Mouse (Mus musculus) right cerebral cortex, postnatal 4 days (tissue): ENCODE data around the gene Kctd21.

ENCODE experiments used
- DNase-seq: peaks from one replicate; pipeline ENCODE4 v3.0.0-alpha.2; 2022

Gene Kctd21

DNA sequence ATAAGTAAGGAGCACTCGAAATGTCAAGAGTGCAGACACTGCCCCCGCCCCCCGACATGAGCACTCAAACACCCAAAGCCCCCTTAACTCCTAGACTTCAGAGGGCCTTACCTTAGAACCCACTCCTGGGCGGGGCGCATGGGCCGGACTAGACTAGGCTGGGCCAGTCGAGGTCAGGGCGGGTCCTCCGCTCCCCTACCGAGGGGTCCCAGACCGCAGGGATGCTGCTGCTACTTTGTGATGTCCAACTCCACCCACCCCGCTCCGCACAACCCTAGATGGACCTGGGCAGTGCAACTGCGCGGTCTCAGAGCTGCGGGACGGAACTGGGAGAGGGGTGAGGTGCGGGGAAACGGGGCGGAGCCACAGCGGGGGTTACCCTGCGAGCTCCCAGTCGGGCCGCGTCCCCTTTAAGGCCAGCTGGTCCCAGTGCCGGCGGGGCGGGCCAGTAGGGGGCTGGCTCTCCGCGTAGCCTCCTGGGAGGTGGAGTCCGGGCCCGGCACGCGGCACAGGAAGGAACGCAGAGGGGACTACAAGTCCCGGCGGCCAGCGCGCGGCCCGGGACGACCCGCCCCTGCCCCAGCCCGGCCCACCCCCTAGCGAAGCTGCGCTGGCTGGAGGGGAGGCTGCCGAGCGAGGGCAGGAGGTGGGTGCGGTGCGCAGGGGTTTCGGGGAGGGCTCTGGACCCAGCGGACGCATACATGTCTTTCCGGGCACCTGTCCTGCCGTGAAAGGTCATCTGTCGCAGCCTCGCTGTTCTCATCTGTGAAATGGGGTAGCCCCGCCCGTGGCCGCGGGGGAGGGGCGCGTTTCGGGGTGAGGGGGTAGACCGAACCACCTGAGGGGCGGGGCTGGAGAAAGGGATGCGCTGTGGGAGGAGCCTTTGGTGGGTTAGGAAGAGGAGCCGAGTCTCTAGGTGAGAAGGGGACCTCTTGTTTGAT lies at the start of gene Kctd21, which contains the start of gene Usp35:
Gene Kctd21 (plus strand): TSS at position 602 of the 941 bp plus-strand sequence.
Gene Usp35 (minus strand): TSS at position 295 of the 941 bp plus-strand sequence.
- peak; percentile 95 for DNase-seq

GRCm38 (mm10) chr7:97296986-97297385 lies 35.1 kb upstream of the Kctd21 start:
- no peak for DNase-seq

GRCm38 (mm10) chr7:97297466-97297865 lies 34.7 kb upstream of the Kctd21 start:
- peak; percentile 47 for DNase-seq

DNA sequence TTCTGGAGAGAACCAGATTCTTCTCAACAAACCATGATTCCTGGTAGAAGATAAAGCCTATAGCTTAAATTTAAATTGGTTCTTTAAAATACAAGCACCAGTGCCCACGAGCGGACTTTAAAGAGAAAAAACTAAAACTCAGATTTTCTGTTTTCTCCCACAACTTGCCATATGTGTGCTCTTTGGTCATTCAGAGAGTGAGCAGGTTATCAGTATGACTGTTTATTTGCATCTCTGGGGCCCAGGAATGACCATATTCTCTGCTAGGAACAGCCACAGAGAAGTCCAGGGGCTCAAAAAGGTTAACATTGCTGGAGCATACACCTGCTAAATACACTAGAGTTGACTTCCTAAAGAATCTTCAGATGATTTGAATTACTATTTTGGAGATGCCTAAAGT lies 33.8 kb upstream of the Kctd21 start:
- no peak for DNase-seq

GRCm38 (mm10) chr7:97298943-97299342 lies 33.2 kb upstream of the Kctd21 start:
- DNase-seq = no peak

DNA sequence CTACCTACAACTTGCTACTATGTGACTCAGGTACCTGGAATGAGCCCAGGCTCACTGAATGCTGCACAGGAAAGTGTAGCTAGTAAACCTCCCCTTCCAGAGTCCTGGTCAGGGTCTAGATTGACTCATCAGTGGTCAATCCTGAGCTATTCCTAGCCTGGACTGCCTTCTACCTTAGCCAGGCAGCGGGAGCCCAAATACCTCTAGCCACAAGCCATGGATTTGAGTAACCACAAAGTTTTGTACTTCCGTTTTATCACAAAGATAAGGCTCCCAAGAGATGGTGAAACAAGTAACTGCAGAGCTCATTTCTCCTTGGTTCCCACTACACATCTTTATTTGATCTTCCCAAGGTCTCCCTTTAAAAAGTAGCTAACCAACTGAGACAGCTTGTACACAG lies 31.2 kb upstream of the Kctd21 start:
- no peak for DNase-seq

- DNase-seq = no peak
These were observed 30.8 kb upstream of the Kctd21 start for GRCm38 (mm10) chr7:97301321-97301720.

DNA sequence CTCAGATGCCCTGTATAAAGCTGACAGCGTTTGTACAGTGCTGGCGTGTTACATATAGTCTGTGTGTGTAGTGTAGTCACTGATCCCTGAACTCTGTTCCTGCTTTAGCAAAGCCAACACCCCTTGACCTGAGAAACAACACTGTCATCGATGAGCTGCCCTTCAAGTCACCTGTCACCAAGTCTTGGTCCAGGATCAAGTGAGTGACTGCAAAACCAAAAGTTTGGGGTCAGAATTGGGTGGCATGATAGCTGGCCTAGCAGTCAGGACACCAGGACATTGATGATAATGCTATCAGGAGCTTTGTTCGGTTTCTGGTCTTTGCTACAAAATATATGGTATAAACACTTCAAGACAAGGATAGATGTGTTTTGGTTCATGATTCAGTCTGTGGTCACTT lies 29.9 kb upstream of the Kctd21 start:
- DNase-seq = no peak

GRCm38 (mm10) chr7:97302876-97303275 lies 29.3 kb upstream of the Kctd21 start:
- DNase-seq = no peak

DNA sequence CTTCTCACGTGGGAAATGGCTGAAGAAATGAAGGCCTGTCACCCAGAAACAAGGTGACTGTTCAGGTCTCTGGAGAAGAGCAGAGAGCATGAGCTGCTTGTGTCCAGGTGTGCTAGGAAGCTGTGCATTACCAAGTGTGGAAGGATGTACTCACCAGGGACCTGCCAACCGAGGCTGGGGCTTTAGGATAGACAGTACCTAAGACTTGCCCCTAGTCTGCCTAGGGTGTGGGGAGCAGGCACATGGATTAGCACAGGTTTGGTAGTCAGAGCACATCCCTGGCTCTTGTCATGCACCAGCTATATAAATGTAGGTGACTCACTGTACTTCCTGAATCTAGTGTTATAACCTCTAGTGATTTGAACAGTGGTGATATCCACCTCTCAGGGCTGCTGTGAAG lies 28.5 kb upstream of the Kctd21 start:
- no peak for DNase-seq

- no peak for DNase-seq
These were observed 27.7 kb upstream of the Kctd21 start for GRCm38 (mm10) chr7:97304471-97304870.

GRCm38 (mm10) chr7:97305206-97305605 lies 26.9 kb upstream of the Kctd21 start:
- no peak for DNase-seq

DNA sequence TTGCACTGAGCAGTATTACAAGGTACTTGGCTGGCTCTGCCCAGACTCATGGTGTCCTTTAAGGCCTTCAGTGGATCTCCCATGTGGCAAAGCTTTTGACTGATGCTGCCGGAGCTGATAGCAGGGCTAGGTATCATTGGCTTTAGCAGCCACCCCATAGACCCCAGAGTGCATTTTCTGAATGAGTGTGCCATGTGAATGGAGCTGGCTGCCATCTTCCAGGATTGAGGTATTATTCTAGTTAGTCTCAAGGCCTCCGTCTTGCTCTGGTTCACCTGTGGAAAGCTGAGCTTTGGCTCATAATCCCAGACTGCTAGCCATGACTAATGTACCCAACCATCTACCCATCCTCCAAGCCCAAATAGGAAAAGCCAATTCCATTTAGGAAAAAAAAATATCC lies 25.3 kb upstream of the Kctd21 start:
- DNase-seq = peak; percentile 1

- DNase-seq = no peak
These were observed 24.6 kb upstream of the Kctd21 start for GRCm38 (mm10) chr7:97307546-97307945.

GRCm38 (mm10) chr7:97309461-97310340 lies 22.4 kb upstream of the Kctd21 start:
- DNase-seq = peak; percentile 1

DNA sequence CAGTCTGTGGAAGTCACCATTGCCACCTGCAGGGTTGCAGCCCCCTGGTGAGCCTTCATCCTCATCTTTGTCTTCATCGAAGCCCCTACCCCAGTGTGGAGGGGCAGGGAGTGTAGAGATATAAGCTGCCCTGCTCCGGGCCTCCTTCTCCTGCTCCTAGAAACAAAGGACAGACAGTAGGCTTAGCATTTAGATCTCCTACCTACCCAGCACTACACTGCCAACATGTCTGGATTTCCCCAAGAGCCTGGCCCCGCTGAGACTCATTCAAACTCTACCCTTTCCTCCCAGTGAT lies 21.8 kb upstream of the Kctd21 start:
- DNase-seq = no peak

GRCm38 (mm10) chr7:97311620-97312019 lies 20.5 kb upstream of the Kctd21 start:
- DNase-seq = no peak

GRCm38 (mm10) chr7:97312196-97312595 lies 19.9 kb upstream of the Kctd21 start:
- DNase-seq = no peak

GRCm38 (mm10) chr7:97312856-97313255 lies 19.3 kb upstream of the Kctd21 start:
- DNase-seq = no peak

GRCm38 (mm10) chr7:97313364-97313995 lies 18.6 kb upstream of the Kctd21 start:
- no peak for DNase-seq

DNA sequence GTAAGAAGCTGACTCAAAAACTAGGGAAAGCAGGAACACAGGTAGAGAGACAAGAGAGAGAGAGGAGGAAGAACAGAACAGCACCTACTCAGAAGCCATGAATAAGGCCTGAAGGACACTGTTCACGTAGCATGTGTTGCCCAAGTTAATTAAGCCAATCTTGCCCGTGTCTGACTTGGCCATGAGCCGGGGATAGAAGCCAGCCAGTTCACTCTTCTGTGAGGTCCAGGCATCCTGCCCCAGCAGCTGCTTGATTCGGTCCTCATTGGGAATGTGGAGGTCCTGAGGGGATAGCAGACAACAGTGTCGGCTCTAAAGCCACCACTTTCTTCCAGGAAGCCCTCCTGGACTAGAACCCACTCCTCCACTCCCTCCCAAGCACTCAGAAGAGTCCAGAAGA lies 17.5 kb upstream of the Kctd21 start:
- DNase-seq = no peak

DNA sequence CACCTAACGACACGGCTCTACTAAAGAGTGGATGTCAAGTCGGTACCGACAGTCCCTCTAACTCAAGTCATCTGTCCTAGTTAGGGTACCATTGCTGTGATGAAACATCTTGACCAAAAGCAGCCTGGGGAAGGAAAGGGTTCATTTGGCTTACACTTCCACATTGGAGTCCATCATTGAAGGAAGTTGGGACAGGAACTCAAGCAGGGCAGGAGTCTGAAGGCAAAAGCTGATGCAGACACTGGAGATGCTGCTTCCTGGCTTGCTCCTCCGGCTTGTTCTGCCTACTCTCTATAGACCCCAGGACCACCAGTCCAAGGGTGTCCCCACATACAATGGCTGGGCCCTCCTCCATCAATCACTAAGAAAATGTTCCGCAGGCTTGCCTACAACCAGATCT lies 16.5 kb upstream of the Kctd21 start:
- DNase-seq = no peak

GRCm38 (mm10) chr7:97317706-97318105 lies 14.4 kb upstream of the Kctd21 start:
- DNase-seq = no peak
